Mouse (Mus musculus): ENCODE results near the gene Pithd1.

GRCm38 (mm10) chr4:135953179-135953578 is 33.9 kb downstream of the Pithd1 start:
- TF ChIP-seq CTCF (IDR thresholded peaks at IDR 0.05; ENCODE audit: borderline replicate concordance, control insufficient read depth, extremely low read depth, insufficient read depth, low read length, poor library complexity): no peak
- TF ChIP-seq POLR2A (IDR thresholded peaks at IDR 0.05; ENCODE audit: control insufficient read depth, extremely low read depth, insufficient read depth, low read length, poor library complexity): no peak
